Mouse (Mus musculus) small intestine, adult 2 months (tissue): ENCODE results near the gene Esyt2. TPM values are rescaled to one million over a fixed set of nuclear protein-coding genes. Genes with fewer than 3 reads are reported as not detected.

Source experiments
- H3K27ac ChIP-seq: fragments of 200-500 bp; 2 replicates; pipeline ENCODE4 v1.5.1; 2012; ENCODE audit warnings: low read depth, low read length, control low read depth, inconsistent platforms; ENCODE audit not compliant: insufficient read depth
- H3K27me3 ChIP-seq: fragments of 200-500 bp; 2 replicates; pipeline ENCODE4 v1.6.1; 2012; ENCODE audit warnings: mild to moderate bottlenecking, moderate library complexity, low read length, inconsistent platforms; ENCODE audit not compliant: control insufficient read depth, insufficient read depth
- H3K36me3 ChIP-seq: fragments of 200-500 bp; 2 replicates; pipeline ENCODE4 v1.6.1; 2012; ENCODE audit warnings: mild to moderate bottlenecking, low read length, control low read depth, inconsistent platforms; ENCODE audit not compliant: control insufficient read depth, insufficient read depth
- H3K4me1 ChIP-seq: fragments of 200-500 bp; 2 replicates; pipeline ENCODE4 v1.6.1; 2012; ENCODE audit warnings: low read length, inconsistent platforms, mixed read lengths; ENCODE audit not compliant: control insufficient read depth, insufficient read depth, insufficient read length
- H3K4me3 ChIP-seq: fragments of 200-500 bp; 2 replicates; pipeline ENCODE4 v1.5.1; 2012; ENCODE audit warnings: low read depth, mild to moderate bottlenecking, control low read depth, inconsistent platforms, low read length, moderate library complexity
- CTCF ChIP-seq: fragments of 200-500 bp; IDR thresholded peaks from 2 replicates; pipeline ENCODE4 v1.5.1; 2012; ENCODE audit warnings: low read depth, mild to moderate bottlenecking, control low read depth, inconsistent platforms, low read length, moderate library complexity, mixed read lengths; ENCODE audit not compliant: insufficient replicate concordance, insufficient read length; ENCODE audit errors: extremely low read depth
- POLR2A ChIP-seq: fragments of 200-500 bp; IDR thresholded peaks from 2 replicates; pipeline ENCODE4 v1.6.1; 2012; ENCODE audit warnings: low read depth, mild to moderate bottlenecking, control low read depth, inconsistent platforms, low read length, moderate library complexity
- WGBS: fragments of 180-500 bp; shearing (Covaris S2); methylation state at CpG from one replicate; pipeline ENCODE4 v1.1.7; 2018; 5-methylcytosine and 5-hydroxymethylcytosine counted together
- polyA plus RNA-seq: library from polyadenylated mRNA; depleted of rRNA; stranded (reverse); fragments of >200 nt; gene quantifications from 2 replicates; pipeline ENCODE4 v1.2.3, GENCODE M21; 2012

The Esyt2 gene
- polyA plus RNA-seq, 1 experiment: 14.3 TPM

DNA sequence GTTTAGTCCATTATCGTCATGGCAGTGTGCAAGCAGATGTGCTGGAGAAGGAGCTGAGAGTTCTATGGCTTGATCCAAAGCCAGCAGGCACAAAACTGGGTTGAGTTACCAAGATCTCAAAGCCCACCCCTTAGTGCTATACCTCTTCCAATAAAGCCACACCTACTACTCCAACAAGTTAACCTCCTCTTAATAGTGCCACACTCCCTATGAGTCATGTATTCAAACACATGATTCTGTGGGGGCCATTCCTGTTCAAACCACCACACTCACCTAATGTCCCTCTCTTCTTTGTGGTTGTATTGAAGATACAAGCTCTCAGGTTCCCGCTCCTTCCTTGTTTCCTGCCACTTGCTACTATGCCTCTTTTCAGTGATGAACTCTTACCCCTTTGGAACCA, 18.9 kb downstream of the Esyt2 start:
- no peaks in the 10 kb centered on the region for H3K27me3 ChIP-seq
- H3K4me1 ChIP-seq: peaks cover 6% of the 10 kb centered on the region; the same call in 1 of the 2 replicates
- no peak overlapping the region for H3K4me3 ChIP-seq
- 51% methylated on average over 2 of the region's 2 CpGs for WGBS
- H3K36me3 ChIP-seq: no peaks in the 10 kb centered on the region; the same call in 1 of the 2 replicates
- no peak for TF ChIP-seq CTCF
- TF ChIP-seq POLR2A: no peak
- H3K27ac ChIP-seq: no peak overlapping the region

DNA sequence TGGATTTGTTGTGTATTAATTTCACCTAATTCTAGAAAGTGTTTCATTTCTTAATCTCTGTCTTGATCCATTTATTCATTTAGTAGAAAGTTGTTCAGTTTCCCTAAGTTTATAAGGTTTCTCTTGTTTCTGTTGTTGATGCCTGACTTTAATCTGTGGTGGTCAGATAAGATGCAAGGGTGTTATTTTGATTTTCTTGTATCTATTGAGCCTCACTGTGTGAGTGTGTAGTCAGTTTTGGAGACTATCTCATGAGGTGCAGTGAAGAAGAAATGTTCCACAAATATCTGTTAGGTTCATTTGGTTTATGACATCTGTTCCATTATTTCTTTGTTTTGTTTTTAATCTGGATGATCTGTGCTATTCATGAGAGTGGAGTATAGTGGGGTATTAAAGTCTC, 21.2 kb downstream of the Esyt2 start:
- no peak for TF ChIP-seq CTCF
- no peak for TF ChIP-seq POLR2A
- H3K36me3 ChIP-seq: no peaks in the 10 kb centered on the region; the same call in 1 of the 2 replicates
- no peak overlapping the region for H3K4me3 ChIP-seq
- no peaks in the 10 kb centered on the region for H3K27me3 ChIP-seq
- H3K4me1 ChIP-seq: peaks cover 6% of the 10 kb centered on the region; the same call in 1 of the 2 replicates
- no peak overlapping the region for H3K27ac ChIP-seq

DNA sequence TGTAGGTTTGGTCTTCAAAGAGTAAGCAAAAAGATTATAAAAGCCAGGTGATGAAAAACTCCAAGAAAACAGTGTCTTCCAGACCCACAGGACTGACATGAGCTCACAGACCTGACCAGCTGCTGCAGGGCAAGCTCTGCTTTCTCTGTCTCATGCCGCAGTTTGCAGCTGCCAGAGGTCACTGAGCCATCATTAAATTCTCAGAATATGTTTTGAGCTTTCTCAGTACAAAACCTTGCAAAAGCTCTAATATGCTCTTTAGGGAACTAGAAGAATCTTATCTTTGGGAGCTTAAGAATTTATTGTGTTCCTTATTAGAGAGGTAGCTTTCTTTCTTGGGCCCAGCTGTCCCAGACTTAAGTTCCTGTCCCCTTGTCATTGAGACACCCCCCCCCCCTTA, 25.0 kb downstream of the Esyt2 start:
- no peak overlapping the region for H3K4me3 ChIP-seq
- no peaks in the 10 kb centered on the region for H3K36me3 ChIP-seq
- TF ChIP-seq POLR2A (no peak), CTCF (no peak)
- H3K27ac ChIP-seq: no peak overlapping the region
- WGBS: 59% methylated on average over 1 of the region's 1 CpGs
- no peaks in the 10 kb centered on the region for H3K4me1 ChIP-seq
- no peaks in the 10 kb centered on the region for H3K27me3 ChIP-seq

DNA sequence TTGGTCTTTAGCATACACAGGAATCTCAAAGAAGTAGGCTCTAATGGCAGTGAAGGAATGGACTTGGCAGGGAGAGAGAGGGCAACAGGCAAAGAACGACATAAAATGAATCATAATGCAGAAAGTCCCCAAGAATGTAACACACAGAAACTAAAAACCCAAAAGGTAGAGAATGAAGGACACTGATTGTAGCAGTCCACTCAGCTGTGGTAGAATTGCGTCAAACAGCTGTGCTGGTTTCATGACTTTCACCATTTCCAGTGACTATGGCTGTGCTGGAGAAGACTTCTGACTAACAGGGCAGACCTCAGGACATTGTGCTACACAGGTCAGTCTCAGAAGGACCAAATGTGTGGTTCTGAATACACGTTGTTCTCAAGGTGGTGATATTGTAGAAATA, 26.9 kb downstream of the Esyt2 start:
- Histone ChIP-seq H3K4me1 (no peaks in the 10 kb centered on the region), H3K27ac (no peak overlapping the region), H3K4me3 (no peak overlapping the region), H3K27me3 (no peaks in the 10 kb centered on the region), H3K36me3 (no peaks in the 10 kb centered on the region)
- 77% methylated on average over 3 of the region's 3 CpGs for WGBS
- TF ChIP-seq CTCF (no peak), POLR2A (no peak)

DNA sequence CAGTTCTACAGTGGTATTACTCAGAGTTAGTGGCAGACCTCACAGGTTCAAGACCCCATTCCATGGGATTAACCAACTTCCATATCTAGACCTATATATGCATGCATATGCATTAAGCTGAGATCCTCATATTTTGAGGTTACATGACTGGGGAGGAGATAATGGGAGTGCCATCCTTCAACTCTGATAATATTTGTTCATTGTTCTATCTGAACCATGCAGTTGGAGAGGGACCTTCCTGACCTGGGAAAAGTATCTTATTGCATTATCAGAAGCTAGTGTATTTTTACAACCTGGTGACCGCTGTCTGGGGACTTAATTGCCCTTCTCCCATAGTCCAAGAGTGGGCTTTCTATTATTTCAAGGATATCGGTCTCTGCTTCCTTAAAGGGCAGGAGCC, 27.6 kb downstream of the Esyt2 start:
- 57% methylated on average over 2 of the region's 2 CpGs for WGBS
- no peaks in the 10 kb centered on the region for H3K27me3 ChIP-seq
- no peak for TF ChIP-seq CTCF
- no peaks in the 10 kb centered on the region for H3K4me1 ChIP-seq
- H3K27ac ChIP-seq: no peak overlapping the region
- H3K4me3 ChIP-seq: no peak overlapping the region
- H3K36me3 ChIP-seq: no peaks in the 10 kb centered on the region

DNA sequence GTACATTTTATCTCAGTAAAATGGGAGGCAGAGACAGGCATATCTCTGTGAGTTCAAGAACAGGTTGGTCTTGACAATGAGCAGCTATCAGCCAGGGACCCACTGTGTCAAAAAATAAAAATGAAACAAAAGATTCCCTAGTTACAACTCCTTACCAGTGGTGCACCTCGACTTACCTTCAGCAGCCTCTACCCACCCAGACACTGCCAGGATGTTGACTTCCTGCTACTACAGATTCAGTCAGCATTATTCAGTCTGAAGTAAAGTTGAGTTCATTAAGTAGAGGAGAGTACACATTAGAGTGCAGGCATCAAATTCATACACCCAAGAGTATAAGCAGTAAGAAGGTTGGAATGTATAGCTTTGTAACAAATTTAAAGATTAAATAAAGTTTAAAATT, 32.8 kb downstream of the Esyt2 start:
- H3K4me1 ChIP-seq: 0 out of 2 replicates have a peak, but pooled peaks cover 2% of the 10 kb centered on the region
- H3K36me3 ChIP-seq: peaks cover 2% of the 10 kb centered on the region; the same call in 1 of the 2 replicates
- no peak overlapping the region for H3K27ac ChIP-seq
- 73% methylated on average over 1 of the region's 1 CpGs for WGBS
- H3K4me3 ChIP-seq: no peak overlapping the region
- no peak for TF ChIP-seq CTCF
- no peak for TF ChIP-seq POLR2A
- no peaks in the 10 kb centered on the region for H3K27me3 ChIP-seq

DNA sequence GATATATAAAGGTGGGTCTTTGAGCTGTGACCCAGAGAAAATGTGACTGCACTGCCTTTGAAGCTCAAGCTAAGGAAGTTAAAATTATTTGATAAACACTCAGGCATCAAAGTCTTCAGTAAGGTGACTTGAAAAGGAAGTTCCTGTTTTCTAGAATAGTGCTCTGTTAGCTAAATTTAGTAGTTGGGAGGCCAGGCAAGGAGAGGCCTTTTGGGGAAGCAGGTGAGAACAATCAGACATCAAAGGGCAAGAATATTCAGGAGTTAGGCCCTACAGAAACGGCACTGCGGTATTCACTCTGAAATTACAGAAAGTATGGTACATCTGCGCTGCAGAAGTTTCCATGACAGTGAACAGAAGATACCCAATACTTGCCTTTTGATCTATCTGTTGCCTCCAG, 34.5 kb downstream of the Esyt2 start:
- TF ChIP-seq CTCF: no peak
- no peak for TF ChIP-seq POLR2A
- Histone ChIP-seq H3K36me3 (peaks cover 5% of the 10 kb centered on the region), H3K4me1 (0 out of 2 replicates have a peak, but pooled peaks cover 2% of the 10 kb centered on the region), H3K27me3 (no peaks in the 10 kb centered on the region), H3K27ac (no peak overlapping the region), H3K4me3 (no peak overlapping the region)
- WGBS: 81% methylated on average over 3 of the region's 3 CpGs

DNA sequence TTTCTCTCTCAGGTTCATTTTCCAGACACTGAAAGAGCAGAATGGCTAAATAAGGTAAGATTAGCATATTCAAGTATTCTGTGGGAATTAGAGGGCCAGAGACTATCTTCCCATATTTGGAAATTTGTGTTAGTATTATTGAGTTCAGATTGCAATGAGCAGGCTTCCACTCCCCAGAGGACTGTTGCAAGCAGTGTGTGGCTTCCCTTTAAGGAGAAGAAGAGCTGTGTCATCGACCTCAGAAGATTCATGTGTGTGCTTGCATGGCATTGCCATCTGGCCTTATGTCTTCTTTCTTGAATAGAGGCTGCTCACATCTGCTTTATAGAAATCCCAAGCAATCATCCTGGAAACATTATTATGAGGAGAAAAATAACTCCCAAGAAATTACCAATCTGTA, 36.8 kb downstream of the Esyt2 start:
- Histone ChIP-seq H3K36me3 (peaks cover 15% of the 10 kb centered on the region), H3K4me3 (no peak overlapping the region), H3K27me3 (no peaks in the 10 kb centered on the region), H3K27ac (no peak overlapping the region), H3K4me1 (0 out of 2 replicates have a peak, but pooled peaks cover 2% of the 10 kb centered on the region)
- TF ChIP-seq POLR2A: no peak
- no peak for TF ChIP-seq CTCF
- 56% methylated on average over 1 of the region's 1 CpGs for WGBS
